Mouse (Mus musculus) T-helper 2 cell (primary cell): Measurements from ENCODE around the gene AY074887.
"Not testable (repeated sequence)": the region's sequence is repeated elsewhere in the genome, so short reads cannot be mapped to it uniquely, and the experiment has no call there.

Experiments
- in situ Hi-C: fragments of 300-600 bp; cut with MboI, MseI; formaldehyde crosslinking; loops from one replicate; pipeline ENCODE4 v1.15.1; 2025; ENCODE audit warnings: high pct_unique_total_duplicates

Gene AY074887

DNA sequence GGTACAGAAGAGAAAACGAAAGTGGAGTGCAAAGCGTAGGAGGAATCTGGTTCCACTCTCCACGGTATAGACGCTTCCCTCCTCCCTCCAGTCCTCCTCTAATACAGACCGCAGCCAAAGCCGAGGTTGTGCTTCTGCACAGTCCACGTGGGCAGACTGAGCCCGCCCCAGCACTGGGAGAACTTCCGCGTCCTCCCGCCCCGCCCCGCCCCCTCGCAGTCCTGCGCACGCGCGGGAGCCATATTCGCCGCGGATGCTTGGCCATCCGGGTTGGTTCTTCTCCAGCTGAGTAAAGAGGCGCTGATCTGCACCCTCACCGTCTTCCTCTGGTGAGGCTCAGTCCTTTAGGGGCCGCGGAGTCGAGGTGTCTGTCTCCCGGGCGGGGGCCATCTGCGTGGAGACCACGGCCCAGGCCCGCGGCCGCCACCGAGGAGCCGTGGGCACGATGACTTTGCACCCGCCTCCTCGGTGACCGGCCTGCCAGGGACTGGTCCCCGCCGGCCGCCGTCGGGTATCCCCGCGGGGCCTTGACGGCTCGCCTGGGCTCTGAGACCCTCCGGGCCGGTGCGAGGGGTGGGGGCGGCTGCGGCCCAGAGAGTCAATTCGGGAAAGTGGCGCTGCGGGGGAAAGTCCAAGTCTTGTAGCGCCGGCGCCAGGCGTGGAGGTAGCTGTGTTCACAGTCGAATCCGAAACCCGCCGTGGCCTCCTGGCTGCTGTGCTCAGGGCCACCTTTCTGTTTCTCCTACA lies at the start of gene AY074887, which contains the start of gene Psma4:
Gene AY074887 (minus strand): TSS at position 424 of the 747 bp plus-strand sequence.
Gene Psma4 (plus strand): TSS at position 216 of the 747 bp plus-strand sequence.
- in situ Hi-C loops = no loop called here

GRCm38 (mm10) chr9:54995645-54996044 lies 44.8 kb upstream of the AY074887 start:
- in situ Hi-C loops = no loop called here

DNA sequence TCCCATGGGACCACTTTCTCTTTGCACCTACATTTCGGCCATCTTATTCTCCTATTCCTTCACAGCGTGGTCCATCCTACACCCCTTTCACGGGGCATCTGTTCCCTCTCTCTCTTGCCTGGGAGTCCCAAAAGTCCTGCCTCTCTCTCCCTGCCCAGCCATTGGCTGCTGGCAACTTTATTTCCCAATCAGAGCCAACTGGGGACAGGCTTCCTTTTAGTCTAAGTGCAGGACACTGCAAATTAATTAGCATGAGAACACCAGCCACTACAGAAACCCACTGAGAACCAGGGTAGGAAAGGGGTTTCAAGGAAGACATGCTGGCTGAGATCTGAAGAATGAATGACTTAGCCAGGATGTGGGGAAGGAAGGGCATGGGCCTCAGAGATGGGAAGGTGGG lies 43.6 kb upstream of the AY074887 start:
- in situ Hi-C loops = no loop called here

- in situ Hi-C loops = no loop called here
Observed at GRCm38 (mm10) chr9:54990362-54990761, 39.6 kb upstream of the AY074887 start.

GRCm38 (mm10) chr9:54982401-54982800 lies 31.6 kb upstream of the AY074887 start:
- in situ Hi-C loops = no loop called here

DNA sequence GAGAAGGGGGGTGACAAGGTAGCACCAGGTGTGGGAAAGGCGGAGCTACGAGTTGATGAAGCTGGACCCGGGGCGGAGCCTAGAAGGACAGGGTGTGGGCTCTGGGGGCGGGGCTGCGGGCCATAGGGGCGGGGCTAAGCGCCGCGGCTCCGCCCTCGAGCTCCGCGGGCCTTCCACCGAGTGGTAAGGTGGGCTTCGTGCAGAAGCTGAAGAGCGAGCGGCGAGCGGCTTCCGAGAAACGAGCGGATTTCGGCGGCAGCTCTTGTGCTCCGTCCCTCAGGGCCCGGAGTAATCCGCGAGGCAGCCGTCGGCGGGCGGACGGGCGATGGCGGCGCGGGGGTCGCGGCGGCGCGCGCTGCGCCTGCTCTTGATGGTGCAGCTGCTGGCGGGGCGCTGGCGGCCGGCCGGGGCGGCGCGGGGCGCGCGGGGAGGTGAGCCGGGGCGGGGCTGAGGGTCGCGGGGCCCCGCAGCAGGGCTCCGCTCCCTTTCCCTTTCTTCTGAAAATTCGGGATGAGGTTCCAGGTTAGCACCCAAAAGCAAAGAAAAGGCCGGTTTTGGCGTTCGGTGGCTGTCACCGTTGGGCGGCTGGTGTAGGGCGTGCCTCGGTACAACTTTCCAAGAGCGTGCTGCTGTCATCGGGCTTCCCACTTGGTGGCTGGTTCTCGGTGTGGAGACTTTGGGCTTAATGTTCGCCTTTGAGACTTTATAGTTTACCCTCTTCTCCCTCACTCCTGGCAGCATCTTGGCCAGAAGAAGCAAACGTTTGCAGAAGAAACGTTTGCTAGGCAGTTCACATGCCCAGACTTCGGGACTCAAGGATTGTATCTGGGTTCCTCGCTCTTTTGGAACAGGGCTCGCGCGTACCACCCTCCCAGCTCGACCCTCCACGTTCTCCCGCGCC lies 30.7 kb upstream of the AY074887 start:
- in situ Hi-C loops = no loop called here

GRCm38 (mm10) chr9:54980674-54981073 lies 29.9 kb upstream of the AY074887 start, which contains the start of gene Chrna5:
Chrna5 (plus strand) TSS chr9:54980880.
- in situ Hi-C loops = no loop called here

DNA sequence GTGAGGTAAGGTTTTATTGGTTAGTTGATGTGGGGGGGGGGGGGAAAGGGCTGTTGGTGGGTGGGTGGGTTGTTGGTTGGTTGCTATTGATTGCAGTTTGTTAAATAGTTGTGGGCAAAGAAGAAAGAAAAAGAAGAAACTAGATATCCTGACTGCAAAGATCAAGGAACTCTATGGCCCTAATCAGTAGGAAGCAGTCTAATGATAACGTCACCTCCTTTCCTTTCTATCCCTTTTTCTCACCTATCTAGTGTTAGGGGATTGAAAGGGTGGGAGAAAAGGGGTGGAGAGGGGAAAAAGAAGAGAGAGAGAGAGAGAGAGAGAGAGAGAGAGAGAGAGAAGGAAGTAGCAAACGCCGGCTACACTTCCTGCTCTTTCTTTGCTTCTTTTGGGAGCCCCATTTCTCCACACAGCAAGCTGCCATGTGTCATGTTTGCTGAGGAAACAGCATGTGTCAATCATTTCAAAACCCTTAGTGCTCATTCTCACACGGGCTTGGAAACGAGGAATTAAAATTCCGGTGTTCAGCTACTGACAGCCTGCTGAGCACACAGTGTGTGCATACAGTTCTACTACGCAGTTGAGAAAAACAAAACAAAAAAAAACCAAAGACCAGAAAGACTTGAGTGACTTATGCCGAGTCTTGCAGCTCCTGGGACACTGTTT lies 19.3 kb upstream of the AY074887 start:
- in situ Hi-C loops = no loop called here

DNA sequence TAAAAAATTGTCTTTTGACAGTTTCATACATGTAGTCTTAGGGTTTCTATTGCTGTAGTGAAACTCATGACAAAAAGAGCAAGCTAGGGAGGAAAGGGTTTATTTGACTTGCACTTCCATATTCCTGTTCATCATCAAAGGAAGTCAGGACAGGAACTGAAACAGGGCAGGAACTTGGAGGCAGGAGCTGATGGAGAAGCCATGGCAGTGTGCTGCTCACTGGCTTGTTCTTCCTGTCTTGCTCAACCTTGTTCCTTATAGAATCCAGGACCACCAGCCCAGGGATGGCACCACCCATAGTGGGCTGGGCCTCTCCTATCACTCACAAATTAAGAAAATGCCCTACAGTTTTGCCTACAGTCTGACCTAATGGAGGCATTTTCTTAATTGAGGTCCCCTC lies 12.9 kb upstream of the AY074887 start:
- in situ Hi-C loops = no loop called here

DNA sequence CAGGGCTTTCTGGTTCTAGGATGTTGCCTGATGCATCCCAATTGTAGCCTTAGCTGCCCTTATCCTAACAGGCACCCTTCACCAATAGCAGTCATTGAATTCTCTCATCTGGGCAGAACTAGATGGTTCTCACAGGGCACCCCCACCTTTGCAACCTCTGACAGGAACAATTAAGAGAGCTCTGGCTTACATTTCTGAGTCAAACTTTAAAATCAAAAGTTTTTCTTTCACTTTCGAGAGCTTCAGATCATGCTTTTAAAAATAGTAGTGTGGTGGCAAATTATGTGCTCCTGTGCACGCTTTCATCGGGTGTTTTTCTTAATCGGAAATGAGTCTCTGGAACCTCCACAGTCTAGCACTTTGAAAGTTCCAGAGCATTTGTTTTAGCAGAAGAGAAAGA lies 10.3 kb upstream of the AY074887 start:
- in situ Hi-C loops = no loop called here

GRCm38 (mm10) chr9:54950162-54950561 lies 636 bp downstream of the AY074887 start:
- in situ Hi-C loops = not testable (repeated sequence)

DNA sequence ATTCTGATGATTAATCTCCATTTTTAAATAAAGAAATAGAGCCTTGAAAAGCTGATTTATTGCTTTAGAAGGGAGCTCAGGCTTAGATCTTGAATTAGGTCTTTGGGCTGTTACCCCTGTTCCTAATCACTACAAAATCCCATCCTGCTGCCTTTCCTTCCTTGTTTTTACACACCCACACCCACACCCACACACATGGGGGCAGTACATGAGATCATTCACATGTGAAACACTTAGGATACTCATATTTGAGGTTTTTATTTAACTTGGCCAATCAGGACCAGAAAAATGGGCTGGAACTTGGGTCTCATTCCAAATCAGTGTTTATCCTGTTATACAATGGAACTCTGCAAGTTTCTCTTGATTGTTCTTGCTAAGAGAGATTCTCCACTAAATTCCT lies 1.3 kb downstream of the AY074887 start:
- in situ Hi-C loops = no loop called here

- in situ Hi-C loops = no loop called here
Observed at GRCm38 (mm10) chr9:54946256-54946655, 4.5 kb downstream of the AY074887 start.

DNA sequence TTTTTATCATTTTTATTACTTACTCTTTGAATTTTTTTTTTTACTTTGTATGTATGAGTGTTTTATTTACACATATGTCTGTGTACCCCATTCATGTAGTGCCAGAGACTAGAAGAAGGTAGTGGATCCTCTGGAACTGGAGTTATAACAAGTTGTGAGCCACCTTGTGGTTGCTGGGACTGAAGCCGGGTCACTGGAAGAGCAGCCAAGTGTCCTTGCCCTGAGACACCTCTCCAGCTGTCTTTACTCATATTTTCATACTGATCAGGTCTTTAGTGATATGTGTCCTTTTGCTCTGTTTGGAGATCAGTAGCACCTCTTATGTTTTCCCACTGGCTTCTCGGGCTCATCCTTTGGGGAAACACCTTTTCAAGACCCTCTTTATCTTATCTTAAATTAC lies 6.3 kb downstream of the AY074887 start:
- in situ Hi-C loops = no loop called here

GRCm38 (mm10) chr9:54942071-54942470 lies 8.7 kb downstream of the AY074887 start:
- in situ Hi-C loops = no loop called here

DNA sequence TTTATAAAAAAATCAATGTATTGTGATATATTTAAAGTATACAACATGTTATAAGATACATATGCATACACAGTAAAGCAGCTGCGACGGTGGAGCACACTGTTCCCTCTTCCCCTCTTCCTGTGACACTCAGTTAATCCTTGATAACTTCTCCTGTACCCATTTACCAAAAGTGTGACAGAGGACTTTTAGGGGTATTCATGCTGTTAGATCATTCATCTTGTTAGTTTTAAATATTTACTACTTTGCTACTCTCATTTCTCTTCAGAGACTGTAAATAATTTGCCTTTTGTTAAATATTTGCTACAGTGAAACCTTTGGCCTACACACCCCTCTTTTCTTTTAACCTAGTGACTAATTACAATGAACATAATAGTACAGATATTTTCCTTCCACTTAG lies 18.4 kb downstream of the AY074887 start:
- in situ Hi-C loops = no loop called here

- in situ Hi-C loops = no loop called here
Observed at GRCm38 (mm10) chr9:54931765-54932164, 19.0 kb downstream of the AY074887 start.

DNA sequence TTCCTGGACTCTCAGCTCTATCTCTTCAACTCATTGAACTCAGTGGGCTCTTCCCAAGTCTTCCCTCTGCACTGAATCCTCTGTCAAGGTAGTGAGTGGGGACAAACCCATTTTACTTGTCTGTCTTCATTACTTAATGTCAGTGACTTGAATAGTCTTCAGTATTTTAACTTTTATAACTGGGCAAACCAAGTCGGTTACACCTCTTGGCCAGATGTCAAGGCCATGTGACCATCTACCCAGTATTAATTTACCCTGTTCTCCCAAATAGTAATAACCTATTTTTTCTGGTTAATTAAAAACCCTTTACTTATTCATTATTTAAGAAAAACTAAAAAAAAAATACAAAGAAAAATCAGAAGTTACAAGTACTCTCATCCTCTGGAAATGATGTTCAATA lies 20.1 kb downstream of the AY074887 start:
- in situ Hi-C loops = no loop called here

- in situ Hi-C loops = no loop called here
Observed at GRCm38 (mm10) chr9:54919946-54920345, 30.9 kb downstream of the AY074887 start.

GRCm38 (mm10) chr9:54918781-54919180 lies 32.0 kb downstream of the AY074887 start:
- in situ Hi-C loops = no loop called here

GRCm38 (mm10) chr9:54918191-54918590 lies 32.6 kb downstream of the AY074887 start:
- in situ Hi-C loops = no loop called here
